Mouse (Mus musculus) ES-Bruce4 (cell line): Measurements from ENCODE around the gene Cenps.

ENCODE experiments used
- CTCF ChIP-seq: IDR thresholded peaks from one replicate; pipeline ENCODE4 v1.8.1; 2011; ENCODE audit warnings: low read depth, low read length
- EP300 ChIP-seq: IDR thresholded peaks from 2 replicates; pipeline ENCODE4 v1.6.1; 2011; ENCODE audit warnings: low read depth, low read length; ENCODE audit not compliant: insufficient read depth
- POLR2A ChIP-seq: IDR thresholded peaks from one replicate; pipeline ENCODE4 v1.8.1; 2011; ENCODE audit warnings: low read length; ENCODE audit not compliant: insufficient read depth

DNA sequence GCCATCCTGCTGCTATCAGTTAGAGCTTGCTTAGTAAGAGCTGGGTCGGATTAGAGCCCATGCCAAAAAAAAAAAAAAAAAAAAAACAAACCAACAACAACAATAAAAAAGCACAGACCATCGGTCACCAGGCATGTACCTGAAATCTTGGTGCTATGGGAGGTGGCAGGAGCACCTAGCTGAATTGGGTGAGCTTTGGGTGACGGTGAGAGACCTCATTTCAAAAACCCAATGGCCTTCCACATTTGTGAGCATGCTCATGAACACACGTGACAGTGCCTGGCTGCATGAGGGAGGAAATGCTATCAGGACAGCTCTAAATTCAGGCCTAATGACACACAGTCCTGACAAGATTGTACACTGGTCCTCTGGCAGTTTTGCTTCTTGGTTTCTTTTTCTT, 10.7 kb upstream of the Cenps start:
- no peak for TF ChIP-seq CTCF
- no peak for TF ChIP-seq POLR2A
- TF ChIP-seq EP300 = no peak
